8 mouse cellular contexts compared by ENCODE assay signal in genomic region chr1:182124506-182124905, GRCm38 (mm10). TPM values are rescaled to one million over a fixed set of nuclear protein-coding genes. Genes with fewer than 3 reads are reported as not detected.
DNase-seq lines count a peak whose midpoint lies in the region; ATAC-seq and TF ChIP-seq lines count a peak whose summit lies in the region.

Gene Srp9, plus strand, starts transcription at chr1:182124737.

- H3K36me3 ChIP-seq in E14TG2a.4 (ENCODE audit: insufficient read depth, low read length), result peaks cover 37% of the 10 kb centered on the region
- peaks cover 8% of the 10 kb centered on the region; the same call in 1 of the 2 replicates for H3K36me3 ChIP-seq in forebrain, embryonic 13.5 days (ENCODE audit: poor library complexity, severe bottlenecking)
- peaks cover 8% of the 10 kb centered on the region for H3K36me3 ChIP-seq in liver, postnatal 0 days (replicated peaks; ENCODE audit: insufficient read depth, low read length)
- H3K36me3 ChIP-seq in neural tube, embryonic 14.5 days (ENCODE audit: control insufficient read depth, insufficient read depth, low read length), result 0 out of 2 replicates have a peak, but pooled peaks cover 3% of the 10 kb centered on the region

- H3K27ac ChIP-seq in forebrain, embryonic 13.5 days, result peak within 1 kb of the TSS; percentile 59
- H3K27ac ChIP-seq in liver, postnatal 0 days (ENCODE audit: low read depth), result peak within 1 kb of the TSS; percentile 91
- peak within 1 kb of the TSS; percentile 82 for H3K27ac ChIP-seq in neural tube, embryonic 14.5 days (ENCODE audit: low read depth, low read length)

- no peaks in the 10 kb centered on the region for H3K9me3 ChIP-seq in E14TG2a.4 (ENCODE audit: low read length)
- H3K9me3 ChIP-seq in forebrain, embryonic 13.5 days (replicated peaks), result no peaks in the 10 kb centered on the region
- no peaks in the 10 kb centered on the region for H3K9me3 ChIP-seq in liver, postnatal 0 days (ENCODE audit: low read length)
- H3K9me3 ChIP-seq in neural tube, embryonic 14.5 days (ENCODE audit: control insufficient read depth, low read length), result no peaks in the 10 kb centered on the region

- intact Hi-C loops in heart, postnatal 10 days (cut with DNase I), result no loop called here

- H3K27me3 ChIP-seq in E14TG2a.4 (ENCODE audit: insufficient read depth, low read length), result no peaks in the 10 kb centered on the region
- peaks cover 6% of the 10 kb centered on the region; the same call in 1 of the 2 replicates for H3K27me3 ChIP-seq in forebrain, embryonic 13.5 days
- no peaks in the 10 kb centered on the region for H3K27me3 ChIP-seq in liver, postnatal 0 days (ENCODE audit: insufficient read depth, low read length)
- no peaks in the 10 kb centered on the region for H3K27me3 ChIP-seq in neural tube, embryonic 14.5 days (ENCODE audit: control insufficient read depth, insufficient read depth, low read length)

- H3K4me1 ChIP-seq in E14TG2a.4 (replicated peaks; ENCODE audit: low read depth, low read length), result peaks cover 35% of the 10 kb centered on the region
- peaks cover 12% of the 10 kb centered on the region for H3K4me1 ChIP-seq in forebrain, embryonic 13.5 days
- peaks cover 13% of the 10 kb centered on the region for H3K4me1 ChIP-seq in liver, postnatal 0 days (ENCODE audit: insufficient read depth)
- H3K4me1 ChIP-seq in neural tube, embryonic 14.5 days (ENCODE audit: control insufficient read depth, insufficient read depth, low read length), result peaks cover 9% of the 10 kb centered on the region

- no peak for TF ChIP-seq EP300 in liver, postnatal 0 days (IDR thresholded peaks at IDR 0.05; ENCODE audit: low read depth)

- peak; percentile 99 for ATAC-seq in forebrain, embryonic 13.5 days
- ATAC-seq in liver, postnatal 0 days, result peak; percentile 99
- ATAC-seq in neural tube, embryonic 14.5 days (ENCODE audit: low read depth), result peak; percentile 99

- H3K4me2 ChIP-seq in forebrain, embryonic 13.5 days, result peak within 1 kb of the TSS; percentile 70
- H3K4me2 ChIP-seq in liver, postnatal 0 days (ENCODE audit: low read depth, low read length), result peak within 1 kb of the TSS; percentile 75
- peak within 1 kb of the TSS; percentile 47 for H3K4me2 ChIP-seq in neural tube, embryonic 14.5 days (ENCODE audit: low read depth, low read length)

- H3K9ac ChIP-seq in forebrain, embryonic 13.5 days, result peak within 1 kb of the TSS; percentile 83
- peak within 1 kb of the TSS; percentile 90 for H3K9ac ChIP-seq in liver, postnatal 0 days (replicated peaks)
- H3K9ac ChIP-seq in neural tube, embryonic 14.5 days (replicated peaks; ENCODE audit: low read depth, low read length), result peak within 1 kb of the TSS; percentile 74

- TF ChIP-seq CTCF in E14TG2a.4 (conservative IDR thresholded peaks at IDR 0.05; ENCODE audit: low read length), result peak; percentile 95
- TF ChIP-seq CTCF in liver, postnatal 0 days (IDR thresholded peaks at IDR 0.05; ENCODE audit: low read depth), result peak; percentile 100

- WGBS in forebrain, embryonic 13.5 days, result under 1% methylated on average over 30 of the region's 37 CpGs
- WGBS in large intestine, adult 2 months, result under 1% methylated on average over 37 of the region's 37 CpGs
- under 1% methylated on average over 32 of the region's 37 CpGs for WGBS in liver, postnatal 0 days (ENCODE audit: insufficient replicate concordance)
- under 1% methylated on average over 37 of the region's 37 CpGs for WGBS in neural tube, embryonic 14.5 days

- H3K4me3 ChIP-seq in E14TG2a.4 (replicated peaks; ENCODE audit: low read length), result peak within 1 kb of the TSS; percentile 96
- peak within 1 kb of the TSS; percentile 89 for H3K4me3 ChIP-seq in forebrain, embryonic 13.5 days
- peak within 1 kb of the TSS; percentile 80 for H3K4me3 ChIP-seq in liver, postnatal 0 days (ENCODE audit: low read depth, low read length)
- peak within 1 kb of the TSS; percentile 69 for H3K4me3 ChIP-seq in neural tube, embryonic 14.5 days (ENCODE audit: low read depth, low read length)

- DNase-seq in c-Kit-positive CD71-positive TER-119-positive erythroid progenitor cells, embryonic 14.5 days (ENCODE audit: low spot score), result peak; percentile 97
- peak; percentile 98 for DNase-seq in heart, postnatal 10 days
- peak; percentile 83 for DNase-seq in large intestine, adult 2 months (ENCODE audit: low read depth, low spot score)
- DNase-seq in liver, postnatal 0 days, result peak; percentile 99
- peak; percentile 99 for DNase-seq in testis, postnatal 10 days (ENCODE audit: low spot score)

RNA-seq across cellular contexts. Expression of gene Srp9, which starts in this region (rescaled TPM):
- 139 and 150 TPM in 2 replicates for polyA plus RNA-seq in forebrain, embryonic 13.5 days (2015; fragmentation: Nextera tagmentation; extraction: Ambion mirVana)
- total RNA-seq in heart, postnatal 10 days (2021), result 10 to 100 TPM; 48.1 to 49.0 TPM
- polyA plus RNA-seq in large intestine, adult 2 months (2012; rRNA removed), result 36.9 and 38.0 TPM in 2 replicates
- 109 and 119 TPM in 2 replicates for polyA plus RNA-seq in liver, postnatal 0 days (2015; fragmentation: Nextera tagmentation; extraction: Ambion mirVana)
- 151 and 153 TPM in 2 replicates for polyA plus RNA-seq in neural tube, embryonic 14.5 days (2014; fragmentation: Nextera tagmentation; extraction: Ambion mirVana)

Comparison
In these comparisons a context has a peak if more than half of its experiments do, and no peak if none do; other contexts are left out.
1. Peak in every context shown above with its lines: DNase-seq, ATAC-seq, H3K4me3 ChIP-seq and H3K27ac ChIP-seq.